Mouse (Mus musculus) testis, postnatal 14 days (tissue): ENCODE results near the gene Itga5.

Experiments used
- DNase-seq: peaks from one replicate; pipeline ENCODE4 v3.0.0; 2021; ENCODE audit warnings: low spot score

The Itga5 gene

DNA sequence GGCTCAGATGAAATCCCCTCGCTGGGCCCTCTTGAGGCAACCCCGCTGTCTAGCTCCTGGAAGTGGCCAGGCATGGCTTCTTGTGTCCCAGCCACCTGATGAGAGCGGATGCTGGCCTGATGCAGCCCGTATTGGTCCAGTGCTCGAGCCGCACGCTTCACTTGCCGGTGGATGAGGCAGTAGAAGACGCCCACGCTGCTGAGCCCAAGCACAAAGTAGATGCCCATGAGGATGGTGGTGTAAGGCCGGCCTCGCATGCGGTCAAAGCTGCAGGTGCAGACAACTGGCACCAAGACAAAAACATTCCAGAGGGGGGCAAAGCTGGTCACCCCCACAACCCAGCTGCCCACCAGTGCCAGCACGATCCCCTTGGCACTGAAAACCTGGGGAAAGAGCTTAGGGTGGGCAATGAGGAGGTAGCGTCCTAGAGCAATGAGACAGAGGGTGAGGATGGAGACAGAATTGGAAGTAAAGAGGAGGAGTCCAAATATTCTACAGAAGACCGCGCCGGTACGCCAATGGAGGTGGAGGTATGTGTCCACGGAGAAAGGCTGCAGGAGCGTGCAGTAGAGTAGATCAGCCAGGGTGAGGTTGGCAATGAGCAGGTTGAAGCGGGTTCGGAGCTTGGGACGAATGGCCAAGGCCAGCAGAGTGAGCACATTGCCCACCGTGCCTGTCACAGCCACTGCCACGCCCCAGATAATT lies 57.5 kb downstream of the Itga5 start:
- DNase-seq = no peak

DNA sequence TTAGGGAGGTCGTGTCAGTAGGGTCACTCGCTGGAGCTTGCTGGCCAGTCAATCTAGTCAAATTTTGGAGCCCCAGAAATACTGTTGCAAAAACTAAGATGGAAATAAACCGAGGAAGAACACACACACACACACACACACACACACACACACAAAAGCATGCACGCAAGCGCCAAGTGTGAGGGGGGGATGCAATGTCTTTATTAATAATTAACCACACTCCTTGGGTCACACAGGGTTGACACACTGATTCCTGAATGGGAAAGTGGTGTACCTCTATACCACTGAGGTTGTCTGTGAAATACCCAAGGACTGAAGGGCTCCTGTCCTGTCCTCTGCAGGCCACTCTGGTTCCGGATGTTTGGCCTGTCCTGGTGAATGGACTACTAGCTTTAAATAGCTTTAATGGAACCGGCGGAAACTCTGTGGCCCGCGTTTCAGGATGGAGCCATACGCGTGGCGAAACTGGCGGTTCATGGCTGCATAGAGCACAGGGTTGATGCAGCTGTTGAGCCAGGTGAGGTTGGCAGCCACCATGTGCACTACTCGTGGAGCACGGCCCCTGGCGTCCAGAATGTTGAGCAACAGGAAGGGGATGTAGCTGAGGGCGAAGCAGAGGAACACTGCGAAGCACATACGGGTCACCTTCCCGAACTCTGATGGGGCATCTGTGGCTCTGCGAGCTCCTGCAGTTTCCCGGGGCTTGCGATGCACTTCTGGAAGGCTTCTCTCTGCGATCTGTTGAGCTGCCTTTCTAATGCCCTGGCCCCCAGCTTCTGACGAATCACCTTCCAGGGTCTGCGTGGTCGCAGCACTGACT lies 58.3 kb downstream of the Itga5 start:
- DNase-seq = no peak

DNA sequence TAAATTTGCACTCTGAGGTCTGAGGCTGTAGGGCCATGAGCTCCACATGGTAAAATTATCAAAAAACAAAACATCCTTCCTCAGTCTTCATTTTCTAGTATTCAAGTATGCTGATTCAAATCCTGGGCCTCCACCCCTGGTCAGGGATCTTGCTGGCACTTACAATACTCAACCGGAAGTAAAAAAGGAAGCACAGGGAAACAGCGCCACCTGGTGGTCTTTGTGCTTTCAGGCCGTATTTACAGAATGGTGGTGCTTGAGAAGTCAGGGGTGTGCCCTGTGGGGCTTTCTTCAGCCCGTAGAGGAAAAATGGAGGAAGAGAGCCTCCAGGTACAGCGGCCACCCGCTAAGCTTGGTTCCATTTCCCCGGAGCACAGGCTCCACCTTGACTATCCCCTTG lies 59.4 kb downstream of the Itga5 start:
- peak; percentile 81 for DNase-seq

GRCm38 (mm10) chr15:103305792-103306645 lies 60.5 kb downstream of the Itga5 start:
- DNase-seq = no peak

- DNase-seq = peak; percentile 94
Measured at GRCm38 (mm10) chr15:103305070-103305678, 61.4 kb downstream of the Itga5 start.

GRCm38 (mm10) chr15:103304616-103304969 lies 62.0 kb downstream of the Itga5 start:
- no peak for DNase-seq

GRCm38 (mm10) chr15:103303916-103304615 lies 62.5 kb downstream of the Itga5 start:
- no peak for DNase-seq

DNA sequence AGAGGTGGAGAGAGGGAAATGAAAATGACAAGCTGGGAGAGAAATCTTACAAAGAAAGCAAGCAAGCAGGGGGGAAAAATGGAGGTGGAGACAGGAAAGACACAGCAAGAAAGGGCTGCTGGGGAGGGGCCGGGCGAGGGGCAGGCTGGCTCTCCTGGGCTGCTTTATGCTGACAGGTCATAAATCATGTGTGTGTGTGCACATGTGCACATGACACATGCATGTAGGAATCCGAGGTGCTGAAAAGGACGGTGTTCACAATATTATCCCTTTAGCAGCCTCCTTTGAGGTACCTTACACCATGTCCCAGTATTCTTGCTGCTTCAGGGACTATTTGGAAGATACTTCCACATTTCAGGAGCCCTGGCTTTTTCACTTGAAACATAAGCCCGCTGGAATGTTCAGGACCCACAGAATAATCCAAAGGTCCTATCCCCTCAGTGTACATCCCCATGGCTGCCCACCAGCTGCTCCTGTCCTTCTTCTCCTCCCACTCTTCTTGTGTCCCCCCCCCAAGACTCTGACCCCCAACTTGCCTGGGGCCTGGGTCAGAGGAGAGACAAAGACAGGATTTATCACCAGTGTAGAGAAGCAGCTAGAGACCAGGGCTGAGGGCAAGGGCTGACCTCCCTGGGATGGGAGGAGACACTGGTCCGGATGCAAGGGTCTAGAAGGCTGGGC lies 64.1 kb downstream of the Itga5 start:
- DNase-seq = no peak

- no peak for DNase-seq
Measured at GRCm38 (mm10) chr15:103301547-103302340, 64.8 kb downstream of the Itga5 start.

DNA sequence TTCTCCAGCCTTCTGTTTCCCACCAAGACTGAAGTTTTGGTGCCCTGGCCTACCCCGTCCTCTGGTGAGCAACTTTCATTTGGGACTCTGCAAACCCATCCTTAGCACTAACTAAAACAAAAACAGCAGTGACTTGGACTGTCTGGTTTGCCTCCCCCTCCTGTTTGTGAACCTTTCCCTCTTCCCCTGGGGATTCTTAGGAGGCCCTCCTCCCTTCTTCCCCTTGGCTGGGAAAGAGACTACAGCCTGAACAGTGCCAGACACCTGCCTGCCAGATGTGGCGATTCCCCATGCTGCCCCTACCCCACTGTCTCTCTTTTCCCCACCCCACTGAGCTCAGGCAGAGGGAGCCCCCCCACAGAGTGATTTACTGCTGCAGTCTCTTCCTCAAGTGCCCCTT lies 65.5 kb downstream of the Itga5 start:
- no peak for DNase-seq

DNA sequence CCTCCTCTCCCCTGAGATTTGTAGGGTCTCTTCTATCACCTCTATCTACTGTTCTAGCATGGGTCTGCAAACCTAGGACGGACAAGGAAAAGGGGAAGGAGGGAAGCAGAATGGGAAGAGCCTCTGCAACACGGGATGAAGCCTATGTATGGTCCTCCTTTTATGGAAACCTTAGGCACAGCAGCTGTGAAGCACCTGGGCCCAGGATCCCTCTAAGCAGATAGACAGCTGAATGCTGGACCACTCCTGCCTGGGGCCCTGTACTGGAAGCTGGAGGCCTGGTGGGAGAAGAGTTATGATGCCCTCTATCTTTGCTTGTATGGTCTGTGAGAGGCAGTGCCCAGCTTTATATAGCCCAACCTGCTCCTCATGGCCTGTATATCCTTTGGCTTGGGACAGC lies 66.0 kb downstream of the Itga5 start:
- DNase-seq = no peak

DNA sequence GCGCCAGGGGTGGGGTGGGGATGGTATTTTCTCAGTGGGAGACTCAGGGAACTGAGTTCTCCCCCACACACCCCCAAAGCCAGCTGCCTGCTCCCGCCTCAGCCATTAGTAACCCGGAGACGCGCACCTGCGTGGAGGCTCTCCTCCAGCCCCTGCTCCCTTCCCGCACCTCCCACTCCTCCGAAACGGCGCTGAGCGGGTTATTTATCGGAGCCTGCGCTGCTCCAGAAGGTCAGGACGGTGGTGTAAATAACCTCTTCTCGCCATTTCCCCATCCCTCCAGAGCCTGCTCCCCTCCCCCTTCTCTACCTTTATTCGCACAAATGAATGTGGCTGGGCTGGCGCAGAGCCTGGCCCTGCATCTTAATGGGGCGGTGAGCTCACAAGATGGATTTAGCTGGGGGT lies 66.5 kb downstream of the Itga5 start:
- DNase-seq = no peak

DNA sequence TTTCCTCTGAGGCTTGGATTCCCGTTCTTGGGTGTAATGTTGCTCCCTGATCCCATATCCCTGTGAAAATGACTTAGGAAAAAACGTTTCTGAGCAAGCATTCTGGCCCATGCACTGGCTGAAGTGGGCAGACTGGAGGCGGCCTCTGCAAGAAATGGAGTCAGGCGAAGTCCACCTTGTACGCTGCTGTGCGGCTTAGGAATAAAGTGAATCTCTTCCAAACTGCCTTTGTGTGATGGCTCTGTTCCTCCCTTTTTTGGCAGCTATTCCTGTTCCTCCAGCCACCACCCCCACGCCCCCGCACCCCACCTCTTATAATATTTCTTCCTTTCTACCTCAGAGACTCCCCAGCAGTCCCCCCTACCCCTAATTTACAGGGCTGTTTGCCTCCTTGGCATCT lies 66.9 kb downstream of the Itga5 start:
- no peak for DNase-seq

DNA sequence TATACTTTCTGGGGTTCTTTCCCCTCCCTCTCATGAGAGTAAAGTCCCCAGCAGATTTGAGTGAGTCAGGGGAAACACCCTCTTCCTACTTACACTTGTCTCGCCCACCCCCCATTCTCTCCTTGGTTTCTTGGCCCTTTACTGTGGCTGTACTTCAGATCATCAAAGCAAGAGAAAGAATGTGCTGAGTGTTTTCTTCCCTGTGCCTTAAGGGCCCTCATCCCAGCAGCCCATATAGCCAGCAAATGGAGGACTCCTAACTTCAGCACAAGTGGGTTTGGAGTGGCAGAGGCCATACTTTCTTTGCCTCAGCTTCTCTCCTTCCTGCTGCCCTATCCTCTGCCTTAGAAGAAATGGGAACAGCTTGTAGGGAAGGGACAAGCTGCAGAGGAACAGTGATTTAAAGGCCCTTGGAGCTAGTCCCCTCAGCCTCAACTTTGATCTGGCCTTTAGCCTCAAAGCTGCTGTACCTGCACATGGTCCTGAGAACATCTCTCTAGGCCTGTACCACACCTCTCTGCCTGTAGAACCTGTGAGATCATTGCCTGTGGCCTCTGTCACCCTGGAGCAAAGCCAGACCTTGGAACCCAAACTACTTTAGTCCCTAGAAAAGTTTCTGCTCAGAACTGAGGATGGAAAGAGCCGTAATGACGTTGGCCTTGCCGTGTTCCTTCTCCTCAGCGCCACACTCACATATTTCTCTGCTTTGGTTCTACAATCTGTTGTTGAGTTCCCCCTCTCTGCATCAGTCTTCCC lies 67.5 kb downstream of the Itga5 start:
- no peak for DNase-seq

DNA sequence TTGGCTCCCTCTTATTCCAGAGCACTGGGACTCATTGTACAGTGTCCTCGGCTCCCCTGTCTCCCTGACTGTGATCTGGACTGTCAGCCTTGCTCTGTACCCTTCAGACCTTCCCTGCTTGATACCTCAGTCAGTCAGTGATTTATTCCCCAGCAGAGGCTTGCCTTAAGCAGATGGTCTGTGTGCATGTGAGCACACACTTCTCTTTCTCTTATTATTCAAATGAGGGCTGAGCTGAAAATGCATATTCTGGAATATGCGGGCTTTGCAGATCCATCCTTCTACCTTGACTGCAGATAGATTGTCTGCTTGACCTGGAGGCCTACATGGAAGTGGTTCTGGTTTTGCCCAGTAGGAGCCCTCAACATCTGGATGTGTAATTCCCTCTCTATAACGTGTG lies 68.5 kb downstream of the Itga5 start:
- no peak for DNase-seq

- no peak for DNase-seq
Measured at GRCm38 (mm10) chr15:103297313-103297712, 69.2 kb downstream of the Itga5 start.

GRCm38 (mm10) chr15:103295851-103296250 lies 70.7 kb downstream of the Itga5 start:
- no peak for DNase-seq

DNA sequence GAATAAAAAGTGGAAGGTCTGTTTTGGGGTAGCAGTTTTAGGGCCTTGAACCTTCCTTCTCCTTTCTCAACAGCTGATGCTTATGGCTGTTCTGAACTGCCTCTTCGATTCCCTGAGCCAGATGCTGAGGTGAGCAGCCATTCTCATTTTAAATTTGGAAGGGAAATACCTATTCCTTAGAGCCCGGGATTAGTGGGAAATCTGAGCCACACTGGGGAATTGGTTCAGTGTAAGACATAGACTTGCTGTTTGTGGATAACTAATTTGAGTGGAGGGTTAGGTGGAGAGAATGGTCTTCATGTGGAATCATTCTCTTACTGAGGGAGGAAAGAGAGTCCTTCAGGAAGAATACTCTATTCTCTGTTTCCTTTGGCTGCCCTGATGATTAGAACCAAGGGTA lies 71.9 kb downstream of the Itga5 start:
- no peak for DNase-seq
